Mouse (Mus musculus) v-Abl transformed pro-B cells (cell line): ENCODE results near the gene Pdgfc.
"Not testable (repeated sequence)": the region's sequence is repeated elsewhere in the genome, so short reads cannot be mapped to it uniquely, and the experiment has no call there.

Experiments
- in situ Hi-C, 2 experiments: fragments of 400-800 bp; cut with MboI; formaldehyde crosslinking; loops; one replicate each; pipeline ENCODE4 v1.15.1; 2025; ENCODE audit not compliant: unreplicated experiment in 2 of 2

The Pdgfc gene

DNA sequence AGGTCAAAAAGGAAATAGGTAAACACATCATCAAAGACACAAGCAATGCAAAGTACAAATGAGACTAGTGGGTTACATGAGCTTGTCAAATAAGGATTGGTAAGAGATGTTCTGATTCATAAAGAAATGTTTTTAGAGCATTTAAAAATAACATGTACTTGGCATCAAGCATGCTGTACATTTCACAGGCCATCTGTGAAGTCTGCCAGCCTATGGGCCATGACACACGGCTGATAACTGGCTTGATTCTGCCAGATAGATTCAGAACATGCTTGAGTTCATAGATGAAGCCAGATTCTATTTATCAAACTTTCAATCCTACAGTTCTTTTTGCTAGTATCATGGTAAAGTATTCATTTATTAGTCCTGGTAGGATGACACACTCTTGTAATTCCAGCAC lies 101.8 kb downstream of the Pdgfc start:
- in situ Hi-C loops, result not testable (repeated sequence)

DNA sequence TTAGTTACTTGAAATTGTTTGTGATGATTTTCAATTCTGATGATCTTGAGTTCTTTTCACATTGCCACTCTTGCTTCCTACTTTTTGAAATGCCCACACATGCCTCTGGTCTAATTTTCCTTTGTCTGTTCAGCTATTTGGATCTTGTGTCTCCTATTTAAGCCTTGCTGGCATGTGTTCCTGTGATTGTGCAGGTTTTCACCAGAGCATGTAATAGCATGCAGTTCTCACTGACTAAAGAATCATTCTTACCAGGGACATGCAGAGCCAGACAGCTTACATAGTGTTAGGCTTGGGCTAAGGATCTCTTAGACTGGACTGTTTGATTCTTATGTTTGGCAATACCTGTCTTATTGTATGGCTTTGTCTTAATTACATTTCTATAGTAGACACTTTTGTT lies 107.5 kb downstream of the Pdgfc start:
- in situ Hi-C loops, result no loop called here

DNA sequence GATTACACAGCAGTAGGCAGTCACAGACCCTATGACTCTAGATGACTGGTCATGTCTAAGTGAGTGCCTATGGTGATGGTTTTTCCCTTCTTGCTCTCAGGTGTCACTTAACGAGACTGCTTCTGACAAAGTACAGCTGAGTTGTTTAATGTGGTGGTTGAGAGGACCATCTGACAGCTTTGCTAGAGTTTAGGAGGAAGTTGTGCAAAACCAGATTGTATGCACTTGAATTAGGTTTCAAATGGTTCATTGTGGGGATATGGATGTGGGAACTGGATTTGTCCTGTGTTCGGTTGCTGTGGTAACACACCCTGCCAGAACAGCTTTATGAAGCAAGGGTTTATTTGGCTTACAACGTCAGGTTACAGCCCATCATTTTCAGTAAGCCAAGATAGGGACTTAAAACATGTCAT lies 112.9 kb downstream of the Pdgfc start:
- in situ Hi-C loops, result no loop called here

DNA sequence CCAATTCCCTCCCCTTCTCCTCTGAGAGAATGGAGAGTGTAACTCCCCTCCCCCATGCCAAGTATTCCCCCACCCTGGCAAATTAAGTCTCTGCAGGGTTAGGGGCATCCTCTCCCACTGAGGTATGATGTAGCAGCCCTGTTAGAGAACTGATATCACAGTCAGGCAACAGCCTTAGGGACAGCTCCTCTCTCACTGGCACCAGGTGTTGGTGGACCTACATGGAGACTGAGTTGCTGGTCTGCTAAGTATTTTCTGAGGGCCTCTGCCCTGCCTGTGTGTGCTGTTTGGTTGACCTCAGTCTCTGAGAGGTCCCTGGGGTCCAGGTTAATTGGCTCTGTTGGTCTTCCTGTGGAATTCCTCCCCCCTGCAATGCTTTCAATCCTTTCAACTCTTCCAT lies 114.0 kb downstream of the Pdgfc start:
- in situ Hi-C loops, result no loop called here

DNA sequence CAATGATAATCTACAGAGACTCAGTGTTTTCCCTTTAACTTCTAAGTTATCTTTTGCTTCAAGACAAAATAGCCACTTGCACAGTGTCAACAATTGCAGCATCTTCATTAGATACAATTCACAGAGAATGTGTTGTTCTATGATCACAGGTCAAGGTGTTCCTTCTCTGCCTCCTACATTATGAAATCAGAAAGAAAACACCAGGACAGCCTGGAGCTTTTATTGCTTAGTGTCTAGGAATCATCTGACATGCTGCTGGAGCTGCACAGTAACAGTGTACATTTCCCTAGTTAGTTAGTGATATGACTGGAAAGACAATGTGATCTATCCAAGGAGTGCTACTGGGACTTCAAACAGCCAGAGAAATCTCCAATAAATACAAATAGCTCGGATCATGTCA lies 118.2 kb downstream of the Pdgfc start:
- in situ Hi-C loops, result no loop called here

DNA sequence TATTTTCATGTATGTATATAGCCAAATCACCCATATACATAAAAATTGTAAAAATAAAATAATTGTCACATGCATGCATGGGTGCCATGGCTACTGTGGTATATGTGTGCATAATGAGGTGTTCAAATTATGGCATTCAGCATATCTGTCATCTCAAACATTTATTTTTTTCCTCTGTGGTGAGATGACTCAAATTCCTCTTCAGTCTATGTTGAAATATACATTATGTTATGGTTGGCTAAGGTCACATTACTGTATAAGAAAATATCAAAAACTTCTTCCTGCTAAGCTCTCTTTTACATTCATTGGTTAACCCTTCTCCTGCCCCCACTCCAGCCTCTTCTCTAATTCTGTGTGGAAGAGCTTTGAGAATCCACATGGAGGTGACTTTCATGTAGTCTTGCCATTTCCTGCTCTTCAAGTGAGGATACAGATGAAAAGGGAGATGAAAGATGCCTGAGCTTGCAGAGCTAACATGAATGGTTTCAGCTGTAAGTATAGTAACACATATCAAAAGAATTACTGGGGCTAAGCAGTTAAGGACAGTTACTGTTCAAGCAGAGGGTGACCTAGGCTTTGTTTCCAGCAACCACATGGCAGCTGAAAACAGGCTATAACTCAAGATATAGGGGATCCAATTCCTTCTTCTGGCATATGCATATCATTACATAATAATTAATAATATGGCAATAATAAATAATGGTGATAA lies 124.4 kb downstream of the Pdgfc start:
- in situ Hi-C loops, result no loop called here

DNA sequence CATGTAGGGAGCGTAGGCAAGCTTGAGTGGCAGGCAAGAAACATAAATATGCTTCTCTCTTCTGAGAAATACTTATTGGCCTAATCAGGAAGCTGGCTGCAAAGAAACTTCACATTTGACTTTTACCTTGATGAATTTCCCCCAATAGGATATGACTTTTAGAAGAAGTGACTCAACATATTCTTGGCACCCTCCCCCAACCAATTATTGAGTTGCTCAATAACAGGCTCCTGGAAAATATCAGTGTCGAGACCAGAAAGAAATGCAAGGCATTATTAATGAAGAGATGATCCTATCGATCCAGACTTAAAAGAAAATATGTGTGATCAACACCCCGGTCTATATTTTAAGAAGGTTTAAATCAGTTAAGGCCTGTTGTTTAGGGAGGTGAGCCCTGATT lies 125.9 kb downstream of the Pdgfc start:
- in situ Hi-C loops, result no loop called here

DNA sequence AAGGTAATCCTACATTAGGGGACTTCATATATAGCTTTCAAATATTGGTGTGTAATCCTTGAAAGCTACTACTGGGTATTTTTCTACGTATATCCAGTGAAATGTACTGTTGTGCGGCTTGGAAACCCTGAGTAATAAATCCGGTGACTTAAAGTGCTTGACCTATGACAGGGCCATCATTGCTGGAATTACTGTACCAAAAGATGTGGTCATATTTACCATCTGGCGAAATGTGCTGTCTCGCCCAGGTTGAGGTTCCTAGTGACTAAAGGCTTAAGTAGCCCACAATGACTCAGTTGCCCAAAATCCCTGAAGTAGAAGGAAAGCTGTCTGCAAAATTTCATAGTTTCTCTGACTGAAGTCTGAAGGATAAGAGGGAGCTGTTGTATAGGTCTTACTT lies 127.9 kb downstream of the Pdgfc start:
- in situ Hi-C loops, result no loop called here

DNA sequence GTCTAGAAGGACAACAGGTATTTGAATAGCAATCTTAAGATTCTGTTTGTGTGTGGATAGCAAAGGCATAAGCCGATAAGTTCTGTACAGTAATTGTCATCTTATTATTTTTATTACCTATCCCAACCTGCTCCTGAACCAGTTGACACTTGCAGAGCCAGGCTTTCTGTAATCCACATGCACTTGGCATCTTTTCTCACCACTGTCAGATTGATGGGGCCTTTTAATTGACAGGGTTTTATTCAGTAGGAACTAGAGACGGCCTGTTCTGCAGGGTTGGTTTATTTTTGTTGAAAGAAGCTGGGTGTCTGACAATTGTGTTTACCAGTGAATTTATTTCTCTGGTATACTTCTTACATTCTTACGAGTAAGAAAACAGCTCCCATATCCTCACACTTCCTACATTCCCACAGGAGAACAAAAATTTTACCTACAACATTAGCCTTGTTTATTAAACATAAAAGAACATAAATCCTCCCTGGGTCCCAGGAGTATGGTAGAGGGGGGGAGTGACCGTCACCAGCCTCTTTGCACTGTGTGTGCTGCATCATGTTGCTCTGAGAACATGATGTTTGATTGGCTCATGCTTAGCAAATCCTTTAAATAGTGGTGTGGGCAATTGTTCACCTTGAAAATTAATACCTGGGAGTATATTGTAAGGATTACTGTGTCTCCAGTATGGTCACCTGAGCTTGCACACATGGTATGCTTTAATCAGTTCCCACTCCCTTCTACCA lies 134.0 kb downstream of the Pdgfc start:
- in situ Hi-C loops, result no loop called here

DNA sequence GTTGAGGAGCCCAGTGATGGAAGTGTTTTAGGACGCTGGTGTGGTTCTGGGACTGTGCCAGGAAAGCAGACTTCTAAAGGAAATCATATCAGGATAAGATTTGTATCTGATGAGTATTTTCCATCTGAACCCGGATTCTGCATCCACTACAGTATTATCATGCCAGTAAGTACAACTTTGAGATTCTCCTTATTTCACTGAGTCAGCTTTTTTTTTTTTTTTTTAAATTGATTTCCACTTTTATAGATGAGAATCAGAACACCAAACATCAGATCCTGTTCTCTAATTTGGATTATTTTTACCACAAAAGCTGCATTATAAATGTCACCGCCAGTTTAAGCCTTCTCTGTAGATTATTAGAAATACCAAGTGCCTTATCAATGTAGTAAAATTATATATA lies 138.6 kb downstream of the Pdgfc start:
- in situ Hi-C loops, result no loop called here

DNA sequence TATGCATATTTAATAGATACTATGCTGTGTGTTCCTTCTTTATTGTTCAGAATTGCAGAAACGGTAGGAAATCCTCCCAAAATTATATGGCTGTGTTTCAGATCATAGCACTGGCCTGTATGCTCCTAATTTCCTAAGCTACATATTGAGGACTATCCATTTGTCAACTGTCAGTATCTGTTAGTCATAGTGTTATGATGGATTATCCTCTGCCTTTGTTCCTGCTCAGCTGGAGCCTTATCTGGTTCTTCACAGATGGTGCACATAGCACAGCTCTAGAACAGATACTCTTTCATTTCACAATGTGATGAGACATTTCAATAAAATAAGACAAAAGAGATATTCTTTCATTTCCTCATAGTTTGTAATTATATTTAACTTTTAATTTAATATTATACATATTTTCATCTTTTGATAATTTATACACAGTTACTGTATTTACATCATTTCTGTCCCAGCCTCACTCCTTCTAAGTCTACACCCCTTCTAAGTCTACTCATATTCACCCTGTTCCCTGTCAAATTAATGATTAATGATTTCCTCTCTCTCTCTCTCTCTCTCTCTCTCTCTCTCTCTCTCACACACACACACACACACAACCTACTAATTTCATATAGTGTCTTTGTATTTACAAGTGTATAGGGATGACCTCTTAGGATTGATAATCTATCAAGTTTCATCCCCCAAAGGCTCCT lies 145.2 kb downstream of the Pdgfc start:
- in situ Hi-C loops, result no loop called here

DNA sequence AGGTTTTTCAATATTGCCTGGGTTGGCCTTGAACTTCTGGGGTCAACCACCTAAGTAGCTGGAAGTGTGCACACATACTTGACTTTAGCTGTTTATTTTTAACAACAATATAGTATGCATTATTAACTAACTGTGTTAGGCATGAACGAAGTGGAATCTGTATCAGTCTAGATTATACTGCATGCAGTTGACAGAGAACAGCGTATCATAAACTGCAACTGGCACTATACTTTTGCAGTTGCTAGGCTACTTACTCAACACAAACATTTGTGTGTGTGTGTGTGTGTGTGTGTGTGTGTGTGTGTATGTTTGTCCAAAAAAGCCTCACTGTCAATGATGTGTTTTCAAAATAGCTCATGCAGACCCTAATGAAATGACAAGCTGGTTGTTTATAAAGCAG lies 160.7 kb downstream of the Pdgfc start:
- in situ Hi-C loops, result no loop called here

DNA sequence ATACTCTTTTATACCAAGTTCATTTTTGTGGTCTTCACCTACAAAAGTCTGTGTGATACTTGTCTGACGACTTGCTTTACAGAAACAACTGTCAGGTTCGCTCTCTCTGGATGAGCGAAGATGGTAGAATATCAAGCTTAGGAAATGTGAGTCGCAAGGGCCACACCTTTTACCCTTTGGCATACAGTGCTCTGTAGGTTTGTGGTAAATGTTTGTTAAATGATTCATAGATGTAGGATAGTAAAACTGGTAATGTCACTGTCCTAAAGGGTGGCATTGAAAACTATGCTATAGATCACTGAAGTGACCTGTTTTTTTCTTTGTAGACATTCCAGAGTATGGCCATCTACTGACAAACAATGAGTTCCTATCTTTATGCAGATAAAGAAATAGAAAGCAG lies 161.4 kb downstream of the Pdgfc start:
- in situ Hi-C loops, result no loop called here

DNA sequence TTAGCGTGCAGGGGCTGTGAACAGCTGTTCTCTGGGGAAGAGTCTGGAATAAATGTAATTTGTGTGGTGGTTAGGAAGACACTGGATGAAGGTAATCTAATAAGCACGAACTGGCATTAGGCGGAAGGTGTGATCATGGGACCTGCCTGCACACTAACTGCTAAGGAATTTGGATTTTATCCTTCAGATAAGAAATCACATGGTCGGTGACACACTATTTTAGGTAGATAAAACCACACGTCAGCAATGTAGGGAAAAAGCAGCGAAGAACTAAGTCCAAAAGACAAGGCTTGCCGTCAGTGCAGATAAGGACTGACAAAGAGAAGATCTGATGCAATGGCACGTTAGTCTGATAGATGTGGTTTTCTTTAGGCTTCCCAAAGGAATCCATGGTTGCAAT lies 164.4 kb downstream of the Pdgfc start:
- in situ Hi-C loops, result no loop called here

DNA sequence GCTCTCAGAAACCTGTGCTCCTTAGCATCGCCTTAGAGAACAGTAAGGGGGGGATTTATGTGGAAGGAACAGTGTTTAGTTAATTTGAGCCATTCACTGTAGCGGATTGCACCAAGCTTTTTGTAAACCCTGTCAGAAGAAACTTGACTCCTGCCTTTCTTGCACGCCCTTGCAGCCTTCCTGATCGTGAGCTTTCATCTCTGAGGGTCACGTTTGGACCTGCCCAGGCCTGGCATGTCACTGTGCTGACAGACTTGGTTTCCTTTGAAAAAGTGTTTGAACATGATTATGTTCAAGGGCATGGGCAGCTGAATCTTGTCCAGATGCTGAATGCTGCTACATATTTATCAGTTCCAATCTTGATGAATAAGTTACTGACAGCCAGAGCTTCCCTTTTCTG lies 169.0 kb downstream of the Pdgfc start:
- in situ Hi-C loops, result no loop called here

DNA sequence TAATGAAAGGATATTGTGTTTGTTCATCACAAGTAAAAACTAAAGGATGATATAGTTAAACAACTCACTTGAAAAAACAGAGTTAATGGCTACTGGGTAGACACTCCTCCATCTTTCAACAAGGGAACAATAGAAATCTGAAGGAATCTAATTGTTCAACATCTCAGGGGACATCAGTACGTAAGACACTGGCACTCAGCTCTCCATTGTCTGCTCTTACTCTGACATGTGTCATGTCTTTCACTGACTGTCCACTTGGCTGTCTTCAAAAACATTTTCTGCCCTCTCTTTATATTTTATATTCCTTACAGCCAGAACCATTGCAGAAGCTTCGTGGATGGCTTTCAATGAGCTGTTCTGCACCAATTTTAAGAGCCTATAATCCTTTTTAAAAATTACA lies 172.0 kb downstream of the Pdgfc start:
- in situ Hi-C loops, result no loop called here

DNA sequence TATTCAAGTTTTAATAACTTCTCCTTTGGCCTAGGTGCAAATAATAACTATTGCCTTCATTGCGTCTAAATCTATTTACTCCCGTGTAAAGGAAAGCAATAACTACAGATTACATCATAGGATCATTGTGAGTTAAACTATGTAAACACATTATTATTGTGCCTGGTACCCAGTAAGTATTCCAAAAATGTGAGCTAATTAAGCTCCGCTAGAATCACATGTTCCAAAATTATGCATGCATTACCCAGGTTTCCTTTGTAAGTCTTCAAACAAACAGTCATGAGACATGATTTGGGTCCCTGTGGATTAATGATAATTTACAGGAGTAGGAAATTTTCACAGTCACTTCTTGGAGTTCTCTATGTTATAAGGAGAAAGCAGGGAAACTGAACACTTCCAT lies 174.9 kb downstream of the Pdgfc start:
- in situ Hi-C loops, result no loop called here

DNA sequence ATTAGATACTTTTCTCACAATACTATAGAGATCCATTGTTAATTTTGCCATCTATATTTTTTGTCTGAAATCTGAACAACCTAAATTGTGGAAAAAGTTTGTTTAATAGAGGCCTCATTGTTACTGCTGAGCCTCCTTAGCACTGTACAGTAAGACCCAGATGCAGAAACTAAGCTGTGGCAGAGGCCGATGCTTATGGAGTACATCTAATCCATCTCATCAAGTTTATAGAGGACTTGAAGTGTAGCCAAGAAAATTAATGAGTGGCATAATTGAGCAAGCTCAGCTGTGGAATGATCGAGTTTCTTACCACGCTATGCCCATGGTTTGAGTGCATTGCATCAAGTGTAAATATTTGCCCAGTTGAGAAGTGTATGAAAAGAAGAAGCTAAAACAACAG lies 175.4 kb downstream of the Pdgfc start:
- in situ Hi-C loops, result no loop called here

DNA sequence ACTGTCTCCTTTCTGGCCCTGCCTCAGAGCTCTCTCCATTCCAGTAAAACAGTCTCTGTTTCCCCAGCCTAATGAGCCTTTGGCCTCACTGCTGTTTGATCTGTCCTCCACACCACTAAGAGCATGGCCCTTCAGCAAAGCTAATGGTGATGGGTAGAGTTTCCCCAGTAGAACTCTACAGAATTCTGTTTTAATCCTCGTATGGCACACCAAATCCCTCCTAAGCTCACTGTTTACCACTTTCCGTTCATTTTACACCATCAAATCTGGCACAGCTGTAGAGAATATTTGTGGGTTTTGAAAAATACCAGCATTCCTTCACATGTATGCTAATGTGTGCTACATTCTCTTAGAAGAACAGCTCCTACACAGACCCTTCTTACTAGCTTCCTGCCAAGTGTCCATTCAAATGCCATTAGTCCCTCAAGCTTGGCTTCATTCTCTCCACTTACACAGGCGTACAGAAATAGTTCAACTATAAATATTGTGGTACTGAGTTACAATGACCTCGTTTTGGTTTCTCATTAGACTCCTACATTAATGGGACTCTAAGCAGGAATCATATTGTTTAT lies 179.4 kb downstream of the Pdgfc start:
- in situ Hi-C loops, result no loop called here

DNA sequence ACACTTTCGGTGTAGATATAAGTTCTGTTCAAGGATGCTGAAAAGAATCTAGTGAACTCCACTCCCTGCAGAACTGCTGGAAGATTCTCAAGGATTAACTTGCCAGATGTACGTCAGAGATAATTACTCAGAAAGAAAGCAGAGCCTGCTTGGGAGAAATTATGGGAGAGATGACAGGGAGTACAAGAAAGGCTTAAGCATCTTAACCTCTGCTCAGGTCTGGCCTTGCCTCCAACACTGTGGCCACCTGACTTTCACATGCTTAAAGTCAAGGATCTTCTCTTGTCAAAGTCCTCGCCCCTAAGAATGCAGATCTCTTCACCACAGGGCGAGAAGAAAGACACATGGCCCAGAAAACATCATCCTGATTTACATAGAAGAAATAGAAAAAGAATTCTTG lies 185.5 kb downstream of the Pdgfc start:
- in situ Hi-C loops, result no loop called here

DNA sequence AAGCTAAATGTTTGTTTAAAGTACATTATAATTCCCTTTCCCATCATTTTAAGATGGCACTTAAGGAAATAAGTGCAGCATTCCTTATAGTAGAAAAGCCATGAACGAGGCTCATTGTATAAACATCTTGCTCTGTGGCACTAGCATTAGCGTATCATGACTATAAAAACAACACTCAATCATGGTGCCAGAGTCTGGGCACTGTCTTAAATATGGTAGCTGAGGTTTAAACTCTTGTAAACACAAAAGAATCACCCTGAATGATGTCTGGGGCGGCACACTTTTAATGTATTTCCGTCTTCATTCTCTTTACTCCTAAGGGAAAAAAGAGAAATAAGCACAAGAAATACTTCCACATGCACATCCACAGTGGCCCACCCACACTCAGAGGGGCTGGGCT lies 192.1 kb downstream of the Pdgfc start:
- in situ Hi-C loops, result no loop called here
